Mouse (Mus musculus) layer of hippocampus, adult 18-20 months (tissue): ENCODE results near the gene Zar1l. TPM values are rescaled to one million over a fixed set of nuclear protein-coding genes. Genes with fewer than 3 reads are reported as not detected.

Experiments
- DNase-seq, 2 experiments: peaks; one replicate each; pipeline ENCODE4 v3.0.0; 2022; ENCODE audit warnings: low spot score in 2 of 2
- total RNA-seq, 2 experiments: library from RNA; stranded (reverse); gene quantifications; 2 replicates each; pipeline ENCODE4 v1.2.3; 2021

Gene Zar1l
- total RNA-seq, 2 experiments from 2014 or later = not detected

DNA sequence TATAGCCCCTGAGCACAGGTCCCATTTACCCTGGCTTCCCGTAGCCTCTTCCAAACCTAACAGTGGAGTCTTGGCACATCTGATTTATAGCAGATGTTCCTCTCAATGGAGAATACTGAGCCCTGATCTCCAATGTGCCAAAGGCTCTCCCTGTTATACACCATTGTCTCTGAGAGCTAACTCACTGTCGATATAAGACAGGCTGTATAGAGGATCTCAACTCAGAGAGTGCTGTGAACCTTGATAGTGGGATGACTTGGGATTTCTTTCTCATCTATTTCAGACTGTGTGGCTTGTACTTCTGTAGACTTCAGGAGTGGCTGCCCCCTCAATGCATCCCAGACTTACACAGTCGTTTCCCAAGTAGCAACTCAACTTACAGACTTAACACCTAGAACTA is 27.7 kb downstream of the Zar1l start:
- no peak for DNase-seq

DNA sequence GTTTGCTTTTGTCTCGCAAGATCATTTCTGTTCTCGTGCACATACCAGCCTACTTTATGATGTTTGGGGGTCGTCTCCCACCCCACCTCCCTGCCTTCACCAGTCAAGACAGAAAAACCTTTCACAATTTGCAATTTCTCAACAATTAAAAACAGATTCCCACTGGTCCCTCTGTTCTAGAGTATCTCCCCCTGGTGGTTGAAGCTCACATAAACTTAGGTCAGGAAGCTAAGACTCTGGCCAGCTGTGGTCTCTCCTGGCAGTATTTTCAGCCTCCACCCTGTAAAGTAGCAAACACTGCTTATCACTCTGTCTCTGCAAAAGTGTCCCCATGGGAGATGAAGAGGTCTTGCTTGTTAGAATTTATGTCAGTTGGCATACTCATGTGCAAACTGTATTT is 32.8 kb downstream of the Zar1l start:
- no peak for DNase-seq

GRCm38 (mm10) chr5:150478612-150479011 is 39.4 kb downstream of the Zar1l start:
- no peak for DNase-seq

DNA sequence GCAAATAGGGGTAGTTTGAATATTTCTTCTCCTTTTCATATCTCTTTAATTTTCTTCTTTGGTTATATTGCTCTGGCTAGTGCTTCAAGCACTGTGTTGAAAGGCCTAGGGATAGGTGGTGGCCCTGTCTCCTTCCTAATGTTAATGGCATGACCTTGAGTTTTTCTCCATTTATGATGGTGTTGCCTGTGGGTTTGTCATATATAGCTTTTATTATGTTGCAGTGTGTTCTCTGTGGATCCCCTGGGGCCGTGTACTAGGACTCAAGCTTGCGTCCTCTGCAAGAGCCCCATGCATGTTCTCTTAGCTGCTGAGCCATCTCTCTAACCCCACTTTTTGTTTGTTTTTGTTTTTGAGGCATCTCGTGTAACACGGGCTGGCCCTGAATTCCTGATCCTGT is 40.6 kb downstream of the Zar1l start:
- no peak for DNase-seq

- DNase-seq = no peak
Observed at GRCm38 (mm10) chr5:150468431-150468830, 49.5 kb downstream of the Zar1l start.

GRCm38 (mm10) chr5:150466132-150466531 is 51.8 kb downstream of the Zar1l start:
- peak; percentile 43 to 71 for DNase-seq

DNA sequence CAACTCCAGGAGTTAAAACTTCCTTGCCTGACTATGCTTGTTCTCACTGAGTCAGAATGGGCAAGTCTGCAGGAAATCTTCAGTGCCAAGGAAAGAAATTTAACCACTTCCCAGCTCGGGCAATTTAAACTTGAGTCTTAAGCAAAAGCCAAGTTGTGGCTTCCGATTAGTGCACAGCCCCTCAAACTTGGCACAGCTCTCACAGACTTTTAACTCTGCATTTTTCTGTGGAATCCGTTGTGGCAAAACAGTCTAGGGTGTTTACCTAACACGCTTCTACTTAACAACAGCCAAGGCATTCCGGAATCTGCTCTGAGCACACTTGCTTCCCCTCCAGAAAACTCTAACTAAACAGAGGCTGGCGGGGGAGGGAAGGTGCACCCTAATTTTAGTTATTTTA is 52.7 kb downstream of the Zar1l start:
- no peak for DNase-seq

GRCm38 (mm10) chr5:150464721-150465120 is 53.2 kb downstream of the Zar1l start:
- no peak for DNase-seq

- no peak for DNase-seq
Observed at GRCm38 (mm10) chr5:150459801-150460200, 58.2 kb downstream of the Zar1l start.

GRCm38 (mm10) chr5:150457904-150458739 is 59.8 kb downstream of the Zar1l start:
- no peak for DNase-seq

GRCm38 (mm10) chr5:150457165-150457903 is 60.6 kb downstream of the Zar1l start:
- no peak for DNase-seq

Other genes starting within 250 kb of the Zar1l start
- gene Brca2, start 4.5 kb upstream of the Zar1l start, total RNA-seq = 1 to 10 TPM; 4.9 to 5.0 TPM
- 10 to 100 TPM; 54.6 to 55.6 TPM for gene N4bp2l1, start 79.0 kb upstream of the Zar1l start, total RNA-seq
- 10 to 100 TPM; 80.9 to 87.5 TPM for gene N4bp2l2, start 148.0 kb upstream of the Zar1l start, total RNA-seq
- 10 to 100 TPM; 76.8 to 78.8 TPM for gene Pds5b, start 155.6 kb upstream of the Zar1l start, total RNA-seq